Mouse (Mus musculus) heart, postnatal 14 days (tissue): Measurements from ENCODE around the gene A430089I19Rik. TPM values are rescaled to one million over a fixed set of nuclear protein-coding genes. Genes with fewer than 3 reads are reported as not detected.
"Not testable (repeated sequence)": the region's sequence is repeated elsewhere in the genome, so short reads cannot be mapped to it uniquely, and the experiment has no call there.

Source experiments
- DNase-seq, 2 experiments: peaks; one replicate each; pipeline ENCODE4 v3.0.0; 2021 to 2022
- intact Hi-C: fragments of 180-260 bp; cut with DNase I; formaldehyde crosslinking; loops from one replicate; pipeline ENCODE4 v1.15.1; 2025
- long read RNA-seq, 2 experiments: library from polyadenylated mRNA; stranded (forward); transcript quantifications; one replicate each; pipeline ENCODE4 v2.0.0; 2021
- total RNA-seq, 2 experiments: library from RNA; stranded (reverse); gene quantifications; 2 replicates each; pipeline ENCODE4 v1.2.3; 2021

The A430089I19Rik gene
- total RNA-seq: not detected
- long read RNA-seq, experiment 1: 0 reads
- long read RNA-seq, experiment 2: 0 reads

DNA sequence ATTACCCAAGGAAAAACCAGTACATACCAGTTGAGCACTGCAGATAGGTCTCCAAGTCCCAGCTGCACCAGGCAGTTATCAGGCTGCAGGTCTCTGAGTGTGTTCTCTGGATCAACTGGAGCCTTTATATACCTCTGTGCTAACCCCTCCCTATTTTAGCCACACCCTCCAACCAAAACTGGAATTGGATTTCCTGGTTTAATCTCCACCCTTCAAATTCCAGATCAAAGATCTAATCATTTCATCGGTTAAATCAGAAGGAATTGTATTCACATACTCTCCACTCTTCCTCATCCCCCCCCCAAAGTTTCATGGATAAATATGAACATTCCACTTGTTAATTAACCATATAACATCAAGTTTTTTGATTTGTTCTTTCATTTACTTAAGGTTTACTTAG, at the start of gene A430089I19Rik:
Gene A430089I19Rik, minus strand, starts transcription at position 101 of the 400 bp plus-strand sequence.
- intact Hi-C loops, DNase-seq: not testable (repeated sequence)

DNA sequence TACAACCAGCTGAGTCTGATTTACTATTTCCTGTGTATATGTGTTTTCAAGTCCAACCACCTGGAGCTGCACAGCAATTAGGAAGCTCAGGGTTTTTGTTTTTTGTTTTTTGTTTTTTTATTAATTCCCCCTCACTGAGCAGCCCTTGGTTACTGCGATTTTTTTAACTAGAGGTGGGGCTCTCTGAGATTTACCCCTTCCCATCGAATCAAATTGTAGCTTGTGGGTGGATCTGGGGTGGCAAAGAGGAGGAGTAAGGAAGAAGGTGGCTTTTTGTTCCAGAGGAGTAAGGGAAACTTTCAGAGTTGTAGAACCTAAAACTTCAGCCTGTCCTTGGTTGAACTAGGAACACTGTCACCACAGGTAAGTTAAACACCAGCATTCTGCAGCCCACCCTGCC, 32.9 kb upstream of the A430089I19Rik start, which contains the start of gene AA792892:
Gene AA792892, plus strand, starts transcription at position 301 of the 400 bp plus-strand sequence.
- intact Hi-C loops, DNase-seq: not testable (repeated sequence)

DNA sequence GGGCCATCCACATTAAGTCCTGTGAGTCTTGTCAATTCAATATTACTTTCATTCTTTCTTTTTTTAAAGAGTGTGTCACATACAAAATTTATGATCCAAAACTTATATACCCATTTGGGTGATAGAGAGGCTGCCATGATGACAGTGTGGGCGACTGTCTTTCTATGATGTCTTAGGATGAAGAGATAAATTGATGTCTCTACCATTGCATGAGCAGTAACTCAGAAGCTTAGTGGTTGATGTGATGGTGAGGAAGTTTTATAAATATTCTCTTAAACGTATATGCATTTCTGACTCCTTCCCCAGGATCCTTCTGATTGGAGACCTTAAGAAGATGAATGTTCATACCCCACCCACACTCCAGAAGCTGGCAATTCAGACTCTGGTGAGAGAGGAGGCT, 7.5 kb upstream of the A430089I19Rik start, which contains the start of gene Gm6502:
Gene Gm6502, plus strand, starts transcription at position 301 of the 400 bp plus-strand sequence.
- intact Hi-C loops, DNase-seq: not testable (repeated sequence)

Other genes with a start within 250 kb of the A430089I19Rik start
- not detected for gene BC061212, start 236.3 kb downstream of the A430089I19Rik start, total RNA-seq
- not detected for gene Gm6351, start 230.4 kb downstream of the A430089I19Rik start, total RNA-seq
- not detected for gene Gm3106, start 88.8 kb downstream of the A430089I19Rik start, total RNA-seq
- gene Gm6502, start 7.6 kb upstream of the A430089I19Rik start, total RNA-seq: not detected
- not detected for gene AA792892, start 33.0 kb upstream of the A430089I19Rik start, total RNA-seq
- gene Gm7682, start 139.0 kb upstream of the A430089I19Rik start, total RNA-seq: not detected
- gene Gm3139, start 219.5 kb upstream of the A430089I19Rik start, total RNA-seq: not detected